Mouse (Mus musculus) E14TG2a.4 (cell line): ENCODE measurements at regions not wholly inside any gene's neighbourhood (a gene's known extent, or its start where the extent isn't known, plus 50 kb on each side); places are given as distances from the start of the nearest gene placed in this dataset.

Experiments used
- CTCF ChIP-seq: conservative IDR thresholded peaks from 2 replicates; pipeline ENCODE4 v1.5.1; 2014; ENCODE audit warnings: low read length
- NANOG ChIP-seq: IDR thresholded peaks from 2 replicates; pipeline ENCODE4 v1.6.1; 2014; ENCODE audit warnings: borderline replicate concordance, low read length, mixed read lengths
- POU5F1 ChIP-seq: IDR thresholded peaks from 2 replicates; pipeline ENCODE4 v1.6.1; 2014; ENCODE audit warnings: low read length, borderline replicate concordance

DNA sequence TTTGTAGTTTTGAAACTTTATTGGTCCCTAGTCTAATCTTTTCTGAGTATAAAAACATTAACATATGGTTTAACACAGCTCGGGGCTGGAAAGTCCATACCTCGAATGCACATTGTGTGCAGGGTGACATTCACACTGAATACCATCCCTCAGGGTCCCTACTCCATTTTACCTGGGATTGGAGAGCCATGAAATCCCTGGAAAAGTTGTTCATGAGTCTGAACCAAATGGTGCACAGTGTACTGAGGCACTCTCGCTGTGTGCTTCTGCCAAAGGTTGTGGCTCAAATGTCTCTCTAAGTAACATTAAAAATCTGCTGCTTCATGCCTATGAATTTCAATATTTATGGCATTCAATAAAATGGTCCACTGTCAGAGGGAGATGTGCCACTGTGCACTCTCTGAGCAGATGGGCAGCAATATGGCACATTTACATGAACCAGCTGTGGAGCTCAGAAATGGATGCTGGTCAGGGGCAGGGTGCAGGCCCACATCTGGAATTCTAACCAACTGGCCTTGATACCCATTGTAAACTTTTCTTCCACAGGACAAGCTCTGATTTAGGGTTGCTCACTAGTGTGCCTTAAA is 116.7 kb downstream of the Olig3 start:
- no peak for TF ChIP-seq CTCF
- no peak for TF ChIP-seq NANOG
- no peak for TF ChIP-seq POU5F1
